Mouse (Mus musculus) kidney, postnatal 0 days (tissue): ENCODE results near the gene Jph2. TPM values are rescaled to one million over a fixed set of nuclear protein-coding genes. Genes with fewer than 3 reads are reported as not detected.

ENCODE experiments used
- ATAC-seq: fragments of 200-750 bp; cut with Nextera tagmentation; replicated peaks from 2 replicates; pipeline ENCODE4 v1.8.0; 2017; ENCODE audit warnings: low read depth, moderate number of reproducible peaks, moderate TSS enrichment, moderate library complexity; ENCODE audit not compliant: low FRiP score
- DNase-seq: peaks from one replicate; pipeline ENCODE4 v3.0.0-alpha.2; 2016; ENCODE audit warnings: low spot score
- H3K27ac ChIP-seq: fragments of 300-500 bp; sonication (generic); 2 replicates; pipeline ENCODE4 v1.5.1; 2014; ENCODE audit warnings: mild to moderate bottlenecking
- H3K27me3 ChIP-seq: fragments of 300-500 bp; sonication (generic); 2 replicates; pipeline ENCODE4 v1.6.1; 2014; ENCODE audit warnings: low read length, mixed read lengths; ENCODE audit not compliant: insufficient read depth
- H3K36me3 ChIP-seq: fragments of 300-500 bp; sonication (generic); 2 replicates; pipeline ENCODE4 v1.6.1; 2014; ENCODE audit warnings: low read length, mixed read lengths; ENCODE audit not compliant: insufficient read depth
- H3K4me1 ChIP-seq: fragments of 300-500 bp; sonication (generic); replicated peaks from 2 replicates; pipeline ENCODE4 v1.6.1; 2014; ENCODE audit warnings: antibody characterized with exemption, low read length, mixed read lengths; ENCODE audit not compliant: insufficient read depth
- H3K4me2 ChIP-seq: fragments of 300-500 bp; sonication (generic); 2 replicates; pipeline ENCODE4 v1.6.1; 2014; ENCODE audit warnings: mild to moderate bottlenecking, low read length, moderate library complexity, mixed read lengths
- H3K4me3 ChIP-seq: fragments of 300-500 bp; sonication (generic); replicated peaks from 2 replicates; pipeline ENCODE4 v1.5.1; 2014; ENCODE audit warnings: low read depth, low read length
- H3K9ac ChIP-seq: fragments of 300-500 bp; sonication (generic); 2 replicates; pipeline ENCODE4 v1.6.1; 2014; ENCODE audit warnings: low read depth, low read length
- H3K9me3 ChIP-seq: fragments of 300-500 bp; sonication (generic); replicated peaks from 2 replicates; pipeline ENCODE4 v1.6.1; 2016; ENCODE audit warnings: low read length, inconsistent platforms, mixed read lengths
- CTCF ChIP-seq: IDR thresholded peaks from 2 replicates; pipeline ENCODE4 v1.5.1; 2016; ENCODE audit warnings: antibody characterized with exemption, low read depth, mild to moderate bottlenecking, moderate library complexity
- WGBS: fragments of 180-500 bp; shearing (Covaris S2); extraction: QIAGEN DNeasy Blood & Tissue Kit; methylation state at CpG from one replicate; pipeline ENCODE4 v1.1.7; 2014; 5-methylcytosine and 5-hydroxymethylcytosine counted together
- polyA plus RNA-seq: library from polyadenylated mRNA; unstranded; fragments of >200 nt; fragmentation: Nextera tagmentation; extraction: Ambion mirVana; gene quantifications from 2 replicates; pipeline ENCODE4 v1.2.1, GENCODE M21; 2015

Gene Jph2
- polyA plus RNA-seq, 1 experiment from 2014 or later = 3.5 TPM

DNA sequence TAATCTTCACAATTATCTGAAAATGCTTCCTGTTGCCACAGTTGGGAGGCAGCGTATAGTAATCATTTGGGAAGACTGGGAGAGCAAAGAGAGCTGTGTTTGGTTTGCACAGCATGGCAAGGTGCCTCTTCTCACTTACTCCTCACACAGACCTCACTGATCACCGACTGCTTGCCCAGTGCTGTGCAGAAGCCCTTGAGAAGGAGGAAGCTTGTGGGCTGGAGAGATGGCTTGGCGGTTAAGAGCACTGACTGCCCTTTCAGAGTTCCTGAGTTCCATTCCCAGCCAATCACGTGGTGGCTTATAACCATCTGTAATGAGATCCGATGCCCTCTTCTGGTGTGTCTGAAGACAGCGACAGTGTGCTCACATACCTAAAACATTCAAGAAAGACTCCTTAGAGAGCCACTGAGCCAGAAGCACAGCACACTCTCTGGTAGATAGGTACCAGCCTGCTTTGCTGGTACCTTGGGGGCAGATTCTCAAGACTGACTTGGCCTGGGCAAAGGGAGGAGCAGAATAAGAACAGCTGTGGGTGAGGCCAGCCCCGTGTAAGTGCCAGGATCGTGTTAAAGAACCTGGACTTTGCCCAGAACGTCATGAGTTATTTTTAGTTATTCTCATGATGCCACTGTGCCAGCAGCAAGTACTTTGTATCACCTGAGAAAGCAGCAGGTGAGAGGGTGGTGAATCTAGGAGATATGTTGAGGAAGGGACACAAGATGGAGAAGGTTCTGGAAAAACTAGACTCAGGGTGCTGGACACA is 25.3 kb upstream of the Jph2 start:
- DNase-seq = no peak
- no peak overlapping the region for H3K27ac ChIP-seq
- no peak for ATAC-seq

DNA sequence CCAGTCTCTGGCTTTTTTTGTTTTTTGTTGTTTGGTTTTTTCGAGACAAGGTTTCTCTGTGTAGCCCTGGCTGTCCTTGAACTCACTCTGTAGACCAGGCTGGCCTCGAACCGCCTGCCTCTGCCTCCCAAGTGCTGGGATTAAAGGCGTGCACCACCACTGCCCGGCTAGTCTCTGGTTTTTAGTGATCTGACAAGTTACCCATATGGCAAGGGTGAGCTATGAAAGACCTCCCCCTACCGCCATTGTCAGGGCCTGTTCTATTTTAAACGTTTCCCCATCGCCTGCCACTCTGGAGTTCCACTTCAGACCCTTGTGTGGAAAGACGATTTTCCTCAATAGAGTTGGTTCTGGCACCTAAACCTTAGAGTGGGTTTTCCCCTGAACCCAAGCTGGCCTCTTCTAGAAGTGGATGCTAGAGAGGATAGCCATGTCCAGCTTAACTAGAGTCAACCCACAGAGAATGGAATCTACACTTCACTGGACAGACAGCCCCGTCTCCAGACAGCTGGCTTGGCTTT is 22.6 kb upstream of the Jph2 start:
- no peaks in the 10 kb centered on the region for H3K9me3 ChIP-seq
- no peak overlapping the region for H3K27ac ChIP-seq
- DNase-seq (no peak), ATAC-seq (no peak)
- no peaks in the 10 kb centered on the region for H3K36me3 ChIP-seq
- H3K27me3 ChIP-seq = no peaks in the 10 kb centered on the region
- H3K9ac ChIP-seq = peak overlapping the region; percentile 76
- WGBS = 24% methylated on average over 10 of the region's 10 CpGs
- H3K4me2 ChIP-seq = peak overlapping the region; percentile 64
- no peak for TF ChIP-seq CTCF
- peaks cover 11% of the 10 kb centered on the region; the same call in 1 of the 2 replicates for H3K4me1 ChIP-seq
- H3K4me3 ChIP-seq = peak overlapping the region; percentile 75

More for the DNA sequence above, 25.3 kb upstream of the Jph2 start:
- Histone ChIP-seq H3K9me3 (no peaks in the 10 kb centered on the region), H3K36me3 (no peaks in the 10 kb centered on the region), H3K4me1 (peaks cover 7% of the 10 kb centered on the region; the same call in 1 of the 2 replicates), H3K9ac (no peak overlapping the region), H3K4me2 (no peak overlapping the region), H3K4me3 (no peak overlapping the region), H3K27me3 (no peaks in the 10 kb centered on the region)
- TF ChIP-seq CTCF = no peak
- 85% methylated on average over 9 of the region's 9 CpGs for WGBS

DNA sequence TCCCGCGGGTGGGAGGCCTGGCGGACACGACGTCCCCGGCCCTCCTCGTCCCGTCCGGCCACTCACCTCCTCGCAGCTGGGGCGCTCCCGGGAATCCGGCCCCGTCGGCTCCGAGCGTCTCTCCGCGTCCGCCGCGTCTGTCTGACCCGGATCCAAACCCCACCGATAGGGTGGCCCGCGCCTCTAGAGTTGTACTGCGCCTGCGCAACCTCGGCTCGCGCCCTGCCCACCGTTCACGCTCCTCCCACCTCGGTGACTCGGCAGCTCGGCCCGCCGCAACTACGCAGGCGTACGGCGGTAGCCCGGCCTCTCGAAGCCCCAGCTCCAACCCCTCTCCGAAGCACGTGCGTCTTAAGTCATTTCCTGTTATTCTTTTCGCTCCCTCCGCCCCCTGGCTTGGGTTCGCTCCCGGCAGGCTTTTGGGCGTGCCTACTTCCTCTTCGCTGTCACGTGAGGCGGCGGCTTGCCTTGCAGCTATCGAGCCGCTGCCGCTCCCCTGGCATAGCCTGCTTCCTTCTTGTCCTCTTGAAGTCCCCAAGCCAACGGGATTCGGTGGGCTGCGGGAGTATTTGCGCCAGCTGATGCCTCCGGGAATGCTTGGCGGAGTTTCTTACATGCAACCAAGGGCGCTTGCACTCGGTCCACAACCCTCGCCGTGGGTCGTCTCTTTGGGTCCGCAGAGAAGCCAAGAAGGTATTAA is 21.7 kb upstream of the Jph2 start:
- ATAC-seq = peak; percentile 98
- Histone ChIP-seq H3K9me3 (no peaks in the 10 kb centered on the region), H3K9ac (peak overlapping the region; percentile 92), H3K4me2 (peak overlapping the region; percentile 64), H3K4me1 (peaks cover 11% of the 10 kb centered on the region; the same call in 1 of the 2 replicates), H3K27ac (peak overlapping the region; percentile 92), H3K4me3 (peak overlapping the region; percentile 75), H3K27me3 (no peaks in the 10 kb centered on the region), H3K36me3 (no peaks in the 10 kb centered on the region)
- DNase-seq = peak; percentile 100
- WGBS = under 1% methylated on average over 56 of the region's 71 CpGs
- TF ChIP-seq CTCF = peak; percentile 47

GRCm38 (mm10) chr2:163418841-163419345 is 21.1 kb upstream of the Jph2 start:
- Histone ChIP-seq H3K4me3 (peak overlapping the region; percentile 75), H3K36me3 (no peaks in the 10 kb centered on the region), H3K4me2 (peak overlapping the region; percentile 64), H3K27ac (peak overlapping the region; percentile 92), H3K27me3 (no peaks in the 10 kb centered on the region), H3K9ac (peak overlapping the region; percentile 92), H3K4me1 (peaks cover 11% of the 10 kb centered on the region; the same call in 1 of the 2 replicates), H3K9me3 (no peaks in the 10 kb centered on the region)
- under 1% methylated on average over 35 of the region's 50 CpGs for WGBS
- DNase-seq (peak; percentile 32), ATAC-seq (peak; percentile 50)
- no peak for TF ChIP-seq CTCF

- ATAC-seq (no peak), DNase-seq (no peak)
- Histone ChIP-seq H3K4me2 (peak overlapping the region; percentile 64), H3K9ac (peak overlapping the region; percentile 92; the same call in 1 of the 2 replicates), H3K27ac (no peak overlapping the region), H3K27me3 (no peaks in the 10 kb centered on the region), H3K36me3 (no peaks in the 10 kb centered on the region), H3K4me1 (peaks cover 11% of the 10 kb centered on the region; the same call in 1 of the 2 replicates), H3K4me3 (no peak overlapping the region), H3K9me3 (no peaks in the 10 kb centered on the region)
- TF ChIP-seq CTCF = no peak
These were observed 20.0 kb upstream of the Jph2 start for GRCm38 (mm10) chr2:163417830-163418229.

DNA sequence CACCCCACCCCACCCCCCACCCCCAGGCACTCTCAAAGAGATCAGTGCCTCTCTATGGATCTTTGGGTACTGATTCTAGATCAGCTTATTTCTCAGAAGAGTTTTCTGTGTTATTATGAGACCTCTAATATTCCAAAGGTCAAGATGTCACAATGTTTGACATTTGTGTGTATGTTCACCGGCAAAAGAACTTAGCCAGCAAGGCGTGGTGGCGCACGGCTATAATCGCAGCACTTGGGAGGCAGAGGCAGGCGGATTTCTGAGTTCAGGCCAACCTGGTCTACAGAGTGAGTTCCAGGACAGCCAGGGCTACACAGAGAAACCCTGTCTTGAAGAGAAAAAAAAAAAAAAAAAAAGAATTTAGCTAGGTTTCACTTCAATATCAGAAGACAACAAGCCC is 19.2 kb upstream of the Jph2 start:
- DNase-seq = no peak
- H3K36me3 ChIP-seq = no peaks in the 10 kb centered on the region
- no peak for ATAC-seq
- H3K4me3 ChIP-seq = no peak overlapping the region
- no peaks in the 10 kb centered on the region for H3K9me3 ChIP-seq
- no peak overlapping the region for H3K4me2 ChIP-seq
- WGBS = 94% methylated on average over 6 of the region's 6 CpGs
- no peaks in the 10 kb centered on the region for H3K27me3 ChIP-seq
- no peak overlapping the region for H3K9ac ChIP-seq
- no peak for TF ChIP-seq CTCF
- peaks cover 11% of the 10 kb centered on the region; the same call in 1 of the 2 replicates for H3K4me1 ChIP-seq
- no peak overlapping the region for H3K27ac ChIP-seq
